Mouse (Mus musculus) kidney, embryonic 14.5 days (tissue): ENCODE data around the gene Rock2. TPM values are rescaled to one million over a fixed set of nuclear protein-coding genes. Genes with fewer than 3 reads are reported as not detected.

Source experiments
- ATAC-seq: fragments of 200-750 bp; cut with Nextera tagmentation; 2 replicates; pipeline ENCODE4 v1.8.0; 2017; ENCODE audit warnings: moderate number of reproducible peaks, mild to moderate bottlenecking, moderate TSS enrichment, moderate library complexity; ENCODE audit not compliant: low FRiP score, low TSS enrichment
- H3K27ac ChIP-seq: fragments of 300-500 bp; sonication (generic); 2 replicates; pipeline ENCODE4 v1.5.1; 2014; ENCODE audit warnings: low read depth, mild to moderate bottlenecking, low read length, moderate library complexity, mixed read lengths
- H3K27me3 ChIP-seq: fragments of 300-500 bp; sonication (generic); 2 replicates; pipeline ENCODE4 v1.6.1; 2014; ENCODE audit warnings: mild to moderate bottlenecking, low read length; ENCODE audit not compliant: control insufficient read depth, insufficient read depth
- H3K36me3 ChIP-seq: fragments of 300-500 bp; sonication (generic); 2 replicates; pipeline ENCODE4 v1.6.1; 2014; ENCODE audit warnings: low read length, mixed read lengths; ENCODE audit not compliant: control insufficient read depth, insufficient read depth
- H3K4me1 ChIP-seq: fragments of 300-500 bp; sonication (generic); 2 replicates; pipeline ENCODE4 v1.6.1; 2014; ENCODE audit warnings: low read length, mixed read lengths; ENCODE audit not compliant: control insufficient read depth, insufficient read depth
- H3K4me2 ChIP-seq: fragments of 300-500 bp; sonication (generic); replicated peaks from 2 replicates; pipeline ENCODE4 v1.6.1; 2014; ENCODE audit warnings: low read depth, mild to moderate bottlenecking, low read length
- H3K4me3 ChIP-seq: fragments of 300-500 bp; sonication (generic); 2 replicates; pipeline ENCODE4 v1.5.1; 2014; ENCODE audit warnings: mild to moderate bottlenecking, low read length
- H3K9ac ChIP-seq: fragments of 300-500 bp; sonication (generic); 2 replicates; pipeline ENCODE4 v1.6.1; 2014; ENCODE audit warnings: low read depth, mild to moderate bottlenecking, low read length, moderate library complexity
- H3K9me3 ChIP-seq: fragments of 300-500 bp; sonication (generic); 2 replicates; pipeline ENCODE4 v1.6.1; 2016; ENCODE audit warnings: low read length; ENCODE audit not compliant: control insufficient read depth
- WGBS: fragments of 180-500 bp; shearing (Covaris S2); extraction: QIAGEN DNeasy Blood & Tissue Kit; methylation state at CpG from one replicate; pipeline ENCODE4 v1.1.7; 2014; 5-methylcytosine and 5-hydroxymethylcytosine counted together
- polyA plus RNA-seq: library from polyadenylated mRNA; unstranded; fragments of >200 nt; fragmentation: Nextera tagmentation; extraction: Ambion mirVana; gene quantifications from 2 replicates; pipeline ENCODE4 v1.2.1, GENCODE M21; 2014

Rock2 gene
- polyA plus RNA-seq, 1 experiment from 2014 or later = 22.3 TPM

GRCm38 (mm10) chr12:16869091-16869778 lies 25.5 kb upstream of the Rock2 start:
- H3K9ac ChIP-seq = no peak overlapping the region
- H3K27me3 ChIP-seq = no peaks in the 10 kb centered on the region
- 78% methylated on average over 8 of the region's 8 CpGs for WGBS
- no peak overlapping the region for H3K4me3 ChIP-seq
- no peak for ATAC-seq
- H3K4me1 ChIP-seq = peaks cover 25% of the 10 kb centered on the region
- no peak overlapping the region for H3K27ac ChIP-seq
- H3K9me3 ChIP-seq = no peaks in the 10 kb centered on the region
- no peak overlapping the region for H3K4me2 ChIP-seq
- no peaks in the 10 kb centered on the region for H3K36me3 ChIP-seq

- 57% methylated on average over 9 of the region's 9 CpGs for WGBS
- no peaks in the 10 kb centered on the region for H3K9me3 ChIP-seq
- no peaks in the 10 kb centered on the region for H3K36me3 ChIP-seq
- no peaks in the 10 kb centered on the region for H3K27me3 ChIP-seq
- H3K4me1 ChIP-seq = peaks cover 25% of the 10 kb centered on the region
- no peak overlapping the region for H3K4me2 ChIP-seq
- H3K9ac ChIP-seq = no peak overlapping the region
- ATAC-seq = 0 out of 2 replicates have a peak, but pooled peaks have one; percentile 10
- H3K4me3 ChIP-seq = no peak overlapping the region
- H3K27ac ChIP-seq = peak overlapping the region; percentile 65
These were observed 24.8 kb upstream of the Rock2 start for GRCm38 (mm10) chr12:16869870-16870404.

- Histone ChIP-seq H3K27ac (peak overlapping the region; percentile 65), H3K36me3 (no peaks in the 10 kb centered on the region), H3K4me2 (no peak overlapping the region), H3K9me3 (no peaks in the 10 kb centered on the region), H3K4me3 (no peak overlapping the region), H3K9ac (no peak overlapping the region), H3K27me3 (no peaks in the 10 kb centered on the region), H3K4me1 (peaks cover 25% of the 10 kb centered on the region)
- 31% methylated on average over 8 of the region's 8 CpGs for WGBS
- ATAC-seq = peak; percentile 53; the same call in 1 of the 2 replicates
These were observed 24.2 kb upstream of the Rock2 start for GRCm38 (mm10) chr12:16870405-16871068.

GRCm38 (mm10) chr12:16872006-16872405 lies 22.7 kb upstream of the Rock2 start:
- no peak for ATAC-seq
- H3K4me1 ChIP-seq = peaks cover 13% of the 10 kb centered on the region; the same call in 1 of the 2 replicates
- WGBS = 83% methylated on average over 1 of the region's 1 CpGs
- H3K9ac ChIP-seq = no peak overlapping the region
- no peak overlapping the region for H3K27ac ChIP-seq
- H3K4me3 ChIP-seq = no peak overlapping the region
- H3K4me2 ChIP-seq = no peak overlapping the region
- H3K27me3 ChIP-seq = no peaks in the 10 kb centered on the region
- H3K9me3 ChIP-seq = no peaks in the 10 kb centered on the region
- H3K36me3 ChIP-seq = no peaks in the 10 kb centered on the region

- WGBS = 57% methylated on average over 7 of the region's 7 CpGs
- H3K4me3 ChIP-seq = no peak overlapping the region
- no peak overlapping the region for H3K9ac ChIP-seq
- H3K9me3 ChIP-seq = no peaks in the 10 kb centered on the region
- H3K36me3 ChIP-seq = no peaks in the 10 kb centered on the region
- no peak overlapping the region for H3K27ac ChIP-seq
- H3K4me2 ChIP-seq = no peak overlapping the region
- no peak for ATAC-seq
- H3K4me1 ChIP-seq = peaks cover 11% of the 10 kb centered on the region; the same call in 1 of the 2 replicates
- no peaks in the 10 kb centered on the region for H3K27me3 ChIP-seq
These were observed 21.7 kb upstream of the Rock2 start for GRCm38 (mm10) chr12:16872926-16873464.

- ATAC-seq = no peak
- H3K4me2 ChIP-seq = no peak overlapping the region
These were observed 21.1 kb upstream of the Rock2 start for GRCm38 (mm10) chr12:16873549-16873948.

GRCm38 (mm10) chr12:16874086-16874485 lies 20.6 kb upstream of the Rock2 start:
- 31% methylated on average over 2 of the region's 2 CpGs for WGBS

More at GRCm38 (mm10) chr12:16873549-16873948, 21.1 kb upstream of the Rock2 start:
- 92% methylated on average over 7 of the region's 7 CpGs for WGBS
- Histone ChIP-seq H3K9ac (no peak overlapping the region), H3K27me3 (no peaks in the 10 kb centered on the region), H3K4me1 (peaks cover 11% of the 10 kb centered on the region; the same call in 1 of the 2 replicates), H3K4me3 (no peak overlapping the region), H3K9me3 (no peaks in the 10 kb centered on the region), H3K27ac (no peak overlapping the region), H3K36me3 (no peaks in the 10 kb centered on the region)

GRCm38 (mm10) chr12:16875269-16875668 lies 19.4 kb upstream of the Rock2 start:
- Histone ChIP-seq H3K27me3 (no peaks in the 10 kb centered on the region), H3K4me2 (no peak overlapping the region), H3K27ac (no peak overlapping the region), H3K4me1 (peaks cover 3% of the 10 kb centered on the region; the same call in 1 of the 2 replicates), H3K4me3 (no peak overlapping the region), H3K9me3 (no peaks in the 10 kb centered on the region), H3K9ac (no peak overlapping the region), H3K36me3 (no peaks in the 10 kb centered on the region)
- 77% methylated on average over 4 of the region's 4 CpGs for WGBS
- no peak for ATAC-seq

More at GRCm38 (mm10) chr12:16874086-16874485, 20.6 kb upstream of the Rock2 start:
- no peak for ATAC-seq
- Histone ChIP-seq H3K27me3 (no peaks in the 10 kb centered on the region), H3K4me1 (peaks cover 8% of the 10 kb centered on the region; the same call in 1 of the 2 replicates), H3K27ac (no peak overlapping the region), H3K4me2 (no peak overlapping the region), H3K36me3 (no peaks in the 10 kb centered on the region), H3K4me3 (no peak overlapping the region), H3K9me3 (no peaks in the 10 kb centered on the region), H3K9ac (no peak overlapping the region)
